Mouse (Mus musculus) MEL (cell line): ENCODE results near the gene Agbl1. TPM values are rescaled to one million over a fixed set of nuclear protein-coding genes. Genes with fewer than 3 reads are reported as not detected.

Experiments used
- DNase-seq: peaks from one replicate; pipeline ENCODE4 v3.0.0; 2011; ENCODE audit warnings: low read depth, low spot score
- H3K27ac ChIP-seq: 2 replicates; pipeline ENCODE4 v1.5.1; 2012; ENCODE audit warnings: low read depth, mild to moderate bottlenecking, control low read depth, low read length, moderate library complexity; ENCODE audit not compliant: control insufficient read depth
- H3K27me3 ChIP-seq, 2 experiments: fragments of 150-350 bp in 1 of 2; sonication (generic) in 1 of 2; 2 replicates each; pipeline ENCODE4 v1.6.1; 2012; ENCODE audit warnings: low read length in 2 of 2, mild to moderate bottlenecking in 2 of 2, improper control_type of control experiment in 1 of 2, moderate library complexity in 1 of 2; ENCODE audit not compliant: insufficient read depth in 2 of 2, control insufficient read depth in 1 of 2
- H3K36me3 ChIP-seq, 2 experiments: 2 replicates each; pipeline ENCODE4 v1.6.1; 2012 to 2014; ENCODE audit warnings: low read length in 2 of 2, improper control_type of control experiment in 1 of 2, inconsistent platforms in 1 of 2, mild to moderate bottlenecking in 1 of 2; ENCODE audit not compliant: insufficient read depth in 2 of 2, control insufficient read depth in 1 of 2
- H3K4me1 ChIP-seq, 2 experiments: fragments of 150-350 bp in 1 of 2; sonication (generic) in 1 of 2; 2 replicates each; pipeline ENCODE4 v1.6.1; 2012; ENCODE audit warnings: low read length in 2 of 2, improper control_type of control experiment in 1 of 2, mild to moderate bottlenecking in 1 of 2; ENCODE audit not compliant: insufficient read depth in 2 of 2, control insufficient read depth in 1 of 2
- H3K4me3 ChIP-seq, 2 experiments: fragments of 150-350 bp in 1 of 2; sonication (generic) in 1 of 2; 2 replicates each; pipeline ENCODE4 v1.5.1; 2012; ENCODE audit warnings: low read depth in 2 of 2, low read length in 2 of 2, mild to moderate bottlenecking in 2 of 2, moderate library complexity in 2 of 2, control low read depth in 1 of 2, improper control_type of control experiment in 1 of 2; ENCODE audit not compliant: control insufficient read depth in 1 of 2, insufficient read depth in 1 of 2
- H3K79me2 ChIP-seq: 2 replicates; pipeline ENCODE4 v1.6.1; 2012; ENCODE audit warnings: mild to moderate bottlenecking, low read length, moderate library complexity; ENCODE audit not compliant: control insufficient read depth, poor library complexity, insufficient read depth
- H3K9ac ChIP-seq: 2 replicates; pipeline ENCODE4 v1.6.1; 2012; ENCODE audit warnings: low read depth, mild to moderate bottlenecking, control low read depth, low read length, moderate library complexity; ENCODE audit not compliant: control insufficient read depth, poor library complexity, severe bottlenecking
- H3K9me3 ChIP-seq: fragments of 150-350 bp; sonication (generic); replicated peaks from 2 replicates; pipeline ENCODE4 v1.6.1; 2012; ENCODE audit warnings: mild to moderate bottlenecking, low read length, improper control_type of control experiment, moderate library complexity; ENCODE audit not compliant: insufficient read depth
- E2F4 ChIP-seq: IDR thresholded peaks from 2 replicates; pipeline ENCODE4 v1.6.1; 2011; ENCODE audit warnings: low read depth, low read length, improper control_type of control experiment, borderline replicate concordance
- EP300 ChIP-seq, 2 experiments: IDR thresholded peaks; 2 replicates each; pipeline ENCODE4 v1.6.1; 2011; ENCODE audit warnings: improper control_type of control experiment in 2 of 2, low read length in 2 of 2, low read depth in 1 of 2, mild to moderate bottlenecking in 1 of 2
- GABPA ChIP-seq: IDR thresholded peaks from 2 replicates; pipeline ENCODE4 v1.6.1; 2012; ENCODE audit warnings: low read depth, mild to moderate bottlenecking, inconsistent platforms, low read length, improper control_type of control experiment, moderate library complexity
- HCFC1 ChIP-seq: IDR thresholded peaks from 2 replicates; pipeline ENCODE4 v1.6.1; 2012; ENCODE audit warnings: low read depth, mild to moderate bottlenecking, inconsistent platforms, low read length, improper control_type of control experiment, moderate library complexity
- MAFK ChIP-seq: IDR thresholded peaks from 2 replicates; pipeline ENCODE4 v1.6.1; 2011; ENCODE audit warnings: low read depth, mild to moderate bottlenecking, low read length, improper control_type of control experiment, borderline replicate concordance
- MEF2A ChIP-seq: IDR thresholded peaks from 2 replicates; pipeline ENCODE4 v1.6.1; 2014; ENCODE audit warnings: low read depth, mild to moderate bottlenecking, inconsistent platforms, low read length, improper control_type of control experiment; ENCODE audit not compliant: poor library complexity, insufficient replicate concordance, severe bottlenecking; ENCODE audit errors: extremely low read depth
- MXI1 ChIP-seq: IDR thresholded peaks from 2 replicates; pipeline ENCODE4 v1.6.1; 2011; ENCODE audit warnings: mild to moderate bottlenecking, low read depth, low read length, improper control_type of control experiment
- MYB ChIP-seq: IDR thresholded peaks from 2 replicates; pipeline ENCODE4 v1.6.1; 2011; ENCODE audit warnings: mild to moderate bottlenecking, low read depth, low read length, improper control_type of control experiment
- NELFE ChIP-seq: IDR thresholded peaks from 2 replicates; pipeline ENCODE4 v1.6.1; 2011; ENCODE audit warnings: low read depth, low read length, improper control_type of control experiment
- RCOR1 ChIP-seq: IDR thresholded peaks from 2 replicates; pipeline ENCODE4 v1.6.1; 2012; ENCODE audit warnings: low read depth, mild to moderate bottlenecking, inconsistent platforms, low read length, improper control_type of control experiment
- SIN3A ChIP-seq: IDR thresholded peaks from 2 replicates; pipeline ENCODE4 v1.6.1; 2012; ENCODE audit warnings: low read length, improper control_type of control experiment, inconsistent platforms
- UBTF ChIP-seq: IDR thresholded peaks from 2 replicates; pipeline ENCODE4 v1.6.1; 2012; ENCODE audit warnings: low read depth, mild to moderate bottlenecking, inconsistent platforms, low read length, improper control_type of control experiment, moderate library complexity, borderline replicate concordance; ENCODE audit not compliant: insufficient read depth
- USF1 ChIP-seq: IDR thresholded peaks from 2 replicates; pipeline ENCODE4 v1.6.1; 2014; ENCODE audit warnings: low read depth, mild to moderate bottlenecking, inconsistent platforms, low read length, improper control_type of control experiment, moderate library complexity
- ZMIZ1 ChIP-seq: IDR thresholded peaks from 2 replicates; pipeline ENCODE4 v1.6.1; 2012; ENCODE audit warnings: low read depth, mild to moderate bottlenecking, inconsistent platforms, low read length, improper control_type of control experiment, moderate library complexity
- polyA plus RNA-seq, 2 experiments: library from polyadenylated mRNA; stranded (reverse) in 1 of 2; unstranded in 1 of 2; fragments of >175 nt in 1 of 2; fragments of >200 nt in 1 of 2; gene quantifications; 2 replicates each; pipeline versions ENCODE4 v1.2.1 to v1.2.4; 2012; ENCODE audit warnings: low replicate concordance in 2 of 2, low read depth in 1 of 2; ENCODE audit not compliant: insufficient read length in 2 of 2, insufficient read depth in 1 of 2, missing spikeins in 1 of 2
- total RNA-seq: library from RNA; depleted of rRNA; stranded (reverse); fragments of 300-350 nt; gene quantifications from 2 replicates; pipeline ENCODE4 v1.2.3, GENCODE M21; 2012

Gene Agbl1
- total and polyA plus RNA-seq, 3 experiments = not detected

- H3K4me3 ChIP-seq = no peak overlapping the region
These were observed 902.3 kb downstream of the Agbl1 start for GRCm38 (mm10) chr7:77131950-77132349.

GRCm38 (mm10) chr7:77132615-77133420 is 903.1 kb downstream of the Agbl1 start:
- Histone ChIP-seq H3K27me3 (no peaks in the 10 kb centered on the region), H3K36me3 (no peaks in the 10 kb centered on the region), H3K4me3 (no peak overlapping the region), H3K9me3 (no peaks in the 10 kb centered on the region), H3K79me2 (no peaks in the 10 kb centered on the region), H3K27ac (no peak overlapping the region), H3K4me1 (no peaks in the 10 kb centered on the region), H3K9ac (no peak overlapping the region)
- no peak for DNase-seq
- TF ChIP-seq RCOR1 (no peak), USF1 (no peak), MEF2A (no peak), GABPA (no peak), SIN3A (no peak), MXI1 (no peak), E2F4 (no peak), EP300 (IDR thresholded peaks at IDR 0.05; ENCODE audit: low read depth in 1 of 2, low read length in 2 of 2) (no peak), HCFC1 (no peak), MYB (no peak)

More at GRCm38 (mm10) chr7:77131950-77132349, 902.3 kb downstream of the Agbl1 start:
- DNase-seq = no peak
- H3K4me1 ChIP-seq = no peaks in the 10 kb centered on the region
- no peaks in the 10 kb centered on the region for H3K27me3 ChIP-seq
- no peak for TF ChIP-seq MAFK
- no peak for TF ChIP-seq GABPA
- no peak for TF ChIP-seq RCOR1
- no peak for TF ChIP-seq MYB
- no peak for TF ChIP-seq NELFE
- no peak for TF ChIP-seq ZMIZ1
- TF ChIP-seq UBTF = no peak
- H3K9me3 ChIP-seq = no peaks in the 10 kb centered on the region
- no peak overlapping the region for H3K27ac ChIP-seq
- no peaks in the 10 kb centered on the region for H3K79me2 ChIP-seq
- H3K9ac ChIP-seq = no peak overlapping the region
- H3K36me3 ChIP-seq = no peaks in the 10 kb centered on the region
